Mouse (Mus musculus): Measurements from ENCODE around the gene Fanca.
A peak's percentile ranks its signal among the peaks of the same experiment; 100 is the strongest.
"Not testable (repeated sequence)": the region's sequence is repeated elsewhere in the genome, so short reads cannot be mapped to it uniquely, and the experiment has no call there.

Fanca gene

GRCm38 (mm10) chr8:123232553-123232952 is 85.8 kb downstream of the Fanca start:
- no peak for DNase-seq (ENCODE audit: low spot score)

DNA sequence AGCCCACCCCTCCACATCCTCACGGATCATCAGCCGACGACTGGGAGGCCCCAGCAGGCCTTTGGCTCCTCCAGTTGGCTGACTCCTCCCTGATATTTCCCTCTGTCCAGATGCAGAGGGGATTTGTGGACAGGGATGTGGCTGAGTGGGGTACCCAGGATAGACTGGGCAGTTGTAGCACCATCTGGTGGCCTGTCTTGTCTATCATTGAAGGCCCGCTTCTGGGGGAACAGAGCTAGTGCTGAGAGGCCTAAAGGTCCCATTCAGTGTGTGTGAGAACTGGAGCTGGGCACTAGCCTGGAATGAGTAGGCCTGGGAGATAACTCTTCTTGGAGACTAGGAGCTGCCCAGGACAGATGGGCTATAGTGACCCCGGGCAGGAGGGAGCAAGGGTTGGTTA is 86.6 kb downstream of the Fanca start:
- DNase-seq (ENCODE audit: low spot score), result no peak

DNA sequence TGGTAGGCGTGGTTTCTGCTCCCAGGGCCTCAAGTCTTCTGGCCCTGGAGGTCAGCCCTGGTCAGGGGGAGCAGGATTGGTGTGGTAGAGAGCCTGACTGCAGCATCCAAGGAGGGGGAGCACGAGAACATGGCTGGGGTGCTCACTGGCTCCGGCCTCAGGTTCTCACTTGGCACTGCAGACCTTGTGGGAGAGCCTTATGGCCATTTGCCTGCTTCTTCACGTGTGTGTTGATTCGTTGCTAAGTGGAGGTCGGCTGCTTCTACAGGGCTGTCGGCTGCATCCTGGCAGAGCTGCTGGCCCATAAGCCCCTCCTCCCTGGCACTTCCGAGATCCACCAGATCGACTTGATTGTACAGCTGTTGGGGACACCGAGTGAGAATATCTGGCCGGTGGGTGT is 88.0 kb downstream of the Fanca start:
- DNase-seq (ENCODE audit: low spot score), result not testable (repeated sequence)

DNA sequence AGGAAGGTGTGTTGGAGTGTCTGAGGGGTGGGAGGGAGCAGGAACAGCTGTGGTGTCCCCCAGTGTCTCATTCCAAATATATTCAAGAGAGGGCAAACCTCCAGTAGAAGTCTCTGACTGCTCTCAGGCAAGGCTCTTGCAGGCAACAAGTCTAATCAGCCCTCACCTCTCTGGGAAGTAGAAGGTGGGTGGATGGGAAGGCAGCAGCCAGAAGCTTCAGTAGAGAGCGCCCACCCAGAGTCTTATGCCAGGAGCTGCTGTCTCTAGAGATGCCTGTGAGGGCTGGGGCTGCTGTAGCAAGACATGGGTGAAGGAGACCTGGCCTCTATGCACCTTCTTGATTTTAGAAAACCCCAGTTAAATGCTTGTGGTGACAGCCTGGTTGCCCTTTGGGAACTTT is 90.0 kb downstream of the Fanca start:
- DNase-seq (ENCODE audit: low spot score), result no peak

DNA sequence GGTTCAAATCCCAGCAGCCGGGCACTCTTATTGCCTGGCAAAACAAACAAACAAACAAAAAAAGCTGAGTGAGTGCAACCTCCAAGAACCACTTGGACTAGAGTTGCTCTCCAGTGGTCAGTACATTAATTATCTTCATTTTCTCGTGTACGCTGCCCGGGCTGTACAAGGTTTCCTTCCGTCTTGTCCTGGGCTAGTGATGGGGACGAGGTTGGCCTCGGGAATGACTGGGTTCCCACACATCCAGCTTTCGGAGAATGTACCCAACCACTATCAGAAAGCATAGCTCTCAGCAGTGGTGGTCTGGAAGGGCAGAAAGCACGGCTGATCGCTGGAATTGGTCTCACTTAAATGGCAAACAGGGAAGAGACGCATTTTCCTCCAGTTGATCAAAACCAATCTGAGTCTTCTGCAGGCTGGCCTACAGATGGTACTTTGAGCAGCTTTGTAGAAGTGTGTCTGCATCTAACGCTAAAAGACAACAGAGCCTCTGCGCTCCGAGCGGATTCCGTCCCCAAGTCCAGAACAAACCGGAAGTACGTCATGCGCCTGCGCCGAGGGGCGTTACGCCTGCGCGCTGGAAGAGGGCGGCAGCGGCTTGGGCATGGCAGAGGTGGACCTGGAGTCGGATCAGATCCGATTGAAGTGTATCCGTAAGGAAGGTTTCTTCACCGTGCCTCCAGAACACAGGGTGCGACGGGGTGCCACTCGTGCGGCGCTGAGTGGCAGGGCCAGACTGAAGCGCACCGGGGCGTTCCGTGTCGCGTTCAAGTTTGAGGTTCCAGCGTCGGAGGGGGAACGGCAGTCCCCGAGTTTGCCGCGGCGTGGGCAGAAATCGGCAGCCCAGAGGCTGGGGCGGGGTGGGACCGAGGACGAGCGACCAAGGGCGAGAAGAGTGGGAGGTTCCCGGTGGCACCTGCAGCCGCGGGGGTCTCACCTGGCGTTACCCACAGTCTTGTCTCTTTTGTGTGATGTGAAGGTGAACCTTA is 93.8 kb downstream of the Fanca start, which contains the start of gene Cdk10:
TSS of gene Cdk10 (plus strand) at position 565 of the 989 bp plus-strand sequence.
- peak; percentile 94 for DNase-seq (ENCODE audit: low spot score)

DNA sequence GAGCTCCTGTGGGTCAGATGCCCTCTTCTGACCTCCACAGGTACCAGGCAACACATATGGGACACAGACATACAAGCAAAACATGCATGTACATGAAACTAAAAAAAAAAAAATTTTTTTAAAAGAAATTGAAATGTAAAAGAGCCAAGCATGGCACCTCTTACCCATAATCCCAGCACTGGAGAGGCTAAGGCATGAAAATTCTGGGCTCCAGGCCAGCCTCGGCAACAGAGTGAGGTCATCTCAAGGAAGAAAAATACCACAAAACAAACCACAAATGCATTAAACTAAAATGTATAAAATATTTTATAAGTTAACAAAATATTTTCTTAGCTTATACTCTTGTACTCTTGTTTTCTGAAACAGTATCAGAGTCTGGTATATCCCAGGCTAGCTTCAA is 97.5 kb downstream of the Fanca start:
- DNase-seq (ENCODE audit: low spot score), result no peak
